Mouse (Mus musculus): ENCODE data around the gene Rnf26.

DNA sequence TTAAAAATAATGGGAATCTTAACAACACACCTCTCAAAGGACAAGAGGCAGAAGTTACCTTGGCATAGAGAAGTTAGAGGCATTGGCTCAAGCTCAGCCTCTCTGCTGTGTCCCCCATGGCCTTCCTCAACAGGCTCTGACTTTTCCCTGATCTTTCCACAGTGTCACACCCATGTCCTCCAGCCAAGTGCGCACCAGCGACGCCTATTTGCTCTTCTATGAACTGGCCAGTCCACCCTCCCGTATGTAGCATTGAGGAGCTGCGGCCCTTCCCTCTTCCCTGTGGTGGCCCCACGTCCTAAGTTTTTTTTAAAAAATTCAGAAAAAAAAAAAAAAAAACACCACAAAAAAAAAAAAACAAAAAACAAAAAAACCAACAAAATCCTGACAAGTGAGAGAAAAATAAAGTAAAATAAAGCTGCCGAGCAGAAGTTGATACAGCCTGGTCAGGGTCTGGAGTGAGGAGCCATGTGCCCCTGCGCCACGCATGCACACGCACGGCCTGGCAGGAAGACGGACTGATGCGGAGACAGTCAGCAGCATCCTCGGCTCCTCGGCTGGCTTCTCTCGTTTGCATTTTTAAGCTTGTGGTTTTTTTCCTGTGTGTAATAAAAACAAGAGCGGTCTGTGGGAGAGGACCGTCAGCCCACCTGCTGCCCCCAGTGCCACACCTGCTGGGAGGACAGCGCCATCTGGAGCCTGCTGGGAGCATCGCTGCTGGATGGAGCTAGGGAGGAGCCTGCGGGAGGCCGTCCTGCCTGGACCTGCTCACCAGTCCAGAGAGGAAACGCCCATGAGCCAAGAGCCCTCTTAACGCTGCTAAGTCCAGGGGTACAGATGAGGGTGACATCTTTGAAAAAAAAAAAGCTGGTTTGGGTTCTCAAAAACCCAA lies 19.5 kb downstream of the Rnf26 start:
- peak; percentile 85 for TF ChIP-seq CTCF (conservative IDR thresholded peaks at IDR 0.05; ENCODE audit: insufficient read depth, insufficient read length, low read depth, low read length)
- TF ChIP-seq POLR2A (IDR thresholded peaks at IDR 0.05; ENCODE audit: low read depth, low read length) = no peak

Data from kidney, adult 2 months (tissue).